Mouse (Mus musculus) brain, embryonic 18.5 days (tissue): Measurements from ENCODE around the gene Dars.

Experiments
- DNase-seq: peaks from one replicate; pipeline ENCODE4 v3.0.0-alpha.2; 2012; ENCODE audit warnings: low read depth, low spot score

Gene Dars

DNA sequence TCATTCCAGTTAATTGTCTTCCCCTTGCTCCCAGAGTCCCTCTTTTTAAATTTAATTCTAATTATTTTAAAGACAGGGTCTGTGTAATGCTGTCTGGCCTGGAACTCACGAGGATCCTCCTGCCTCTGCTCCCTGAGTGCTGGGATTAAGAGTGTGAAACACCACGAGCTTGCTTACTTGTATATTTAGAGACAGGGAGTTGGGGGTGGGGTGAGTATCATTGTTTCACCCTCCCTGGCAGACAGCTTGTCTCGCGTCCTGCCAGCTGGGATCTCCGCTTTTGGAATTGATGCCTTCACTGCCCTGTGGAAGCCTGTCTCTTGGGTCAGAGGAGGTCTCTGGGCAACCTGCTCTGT, 343 bp upstream of the Dars start:
- no peak for DNase-seq

DNA sequence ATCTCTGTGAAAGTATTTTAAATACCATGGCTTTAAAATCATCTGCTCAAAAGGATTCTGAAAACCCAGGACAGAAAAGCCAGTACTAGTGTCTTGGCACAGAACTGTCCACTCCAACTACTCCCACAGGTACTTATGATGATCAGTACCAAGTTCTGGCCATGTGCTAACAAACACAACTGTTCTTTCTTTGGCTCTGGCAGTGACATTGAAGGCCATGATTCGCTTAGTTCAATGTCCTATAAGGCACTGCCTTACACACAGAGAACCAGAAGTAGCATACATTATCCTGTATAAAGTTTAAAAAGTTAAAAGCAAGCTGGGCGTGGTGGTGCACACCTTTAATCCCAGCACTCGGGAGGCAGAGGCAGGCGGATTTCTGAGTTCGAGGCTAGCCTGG, 6.0 kb downstream of the Dars start:
- DNase-seq: no peak

DNA sequence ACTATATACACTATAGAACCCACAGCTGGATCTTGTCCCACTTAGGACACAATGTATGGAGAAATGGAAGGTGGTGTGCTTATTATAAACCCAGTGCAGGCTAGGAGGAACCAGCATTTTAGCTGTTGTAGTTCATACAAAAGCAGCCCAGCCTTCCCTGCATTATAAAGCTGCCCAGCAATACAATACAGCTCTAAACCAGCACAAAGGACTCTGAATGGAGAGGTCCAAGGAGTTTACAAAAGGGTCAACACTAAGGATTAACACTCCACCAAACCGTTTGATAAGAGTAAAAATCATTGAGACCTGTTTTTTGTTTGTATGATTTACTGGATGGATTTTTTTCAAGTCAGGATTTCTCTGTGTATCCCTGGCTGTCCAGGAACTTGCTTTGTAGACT, 10.3 kb downstream of the Dars start:
- DNase-seq: no peak

DNA sequence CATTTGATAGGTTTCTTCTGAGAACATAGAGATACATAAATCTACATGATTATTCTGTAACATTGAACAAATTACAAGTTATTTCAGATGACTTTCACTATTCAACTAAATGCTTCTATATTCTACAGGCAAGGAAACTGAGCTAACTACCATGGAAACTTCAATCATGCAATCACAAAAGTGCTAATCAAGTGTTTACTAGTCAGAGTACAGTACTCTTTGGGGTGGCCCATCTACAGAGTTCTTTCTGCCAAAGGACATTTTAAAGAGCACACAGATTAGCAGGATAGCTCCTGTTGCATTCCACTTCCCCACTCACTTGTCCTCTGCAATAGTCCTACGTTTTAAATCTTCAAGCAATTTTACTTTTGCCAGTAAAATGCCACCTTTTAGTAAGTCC, 11.5 kb downstream of the Dars start:
- no peak for DNase-seq

DNA sequence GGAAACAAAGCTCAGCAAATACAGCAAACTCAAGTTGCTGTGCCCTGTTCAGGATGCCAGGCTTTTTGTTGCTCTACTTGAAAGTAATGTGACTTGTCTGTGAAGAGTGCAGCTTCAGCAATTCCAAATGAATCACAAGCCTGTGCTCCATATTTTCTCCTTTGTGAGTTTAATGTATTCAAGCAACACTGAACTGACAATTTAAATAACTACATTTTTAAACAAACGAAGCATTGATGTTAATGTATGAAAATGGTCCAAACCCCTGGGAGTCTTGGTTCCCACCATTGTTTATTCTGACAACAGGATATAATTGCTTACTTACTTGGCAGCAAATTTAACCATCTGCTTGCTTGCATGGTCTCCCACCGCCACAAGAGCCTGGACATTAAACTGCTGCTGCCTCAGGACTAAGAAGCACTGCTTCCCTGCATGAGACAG, 12.1 kb downstream of the Dars start:
- DNase-seq: peak; percentile 63

DNA sequence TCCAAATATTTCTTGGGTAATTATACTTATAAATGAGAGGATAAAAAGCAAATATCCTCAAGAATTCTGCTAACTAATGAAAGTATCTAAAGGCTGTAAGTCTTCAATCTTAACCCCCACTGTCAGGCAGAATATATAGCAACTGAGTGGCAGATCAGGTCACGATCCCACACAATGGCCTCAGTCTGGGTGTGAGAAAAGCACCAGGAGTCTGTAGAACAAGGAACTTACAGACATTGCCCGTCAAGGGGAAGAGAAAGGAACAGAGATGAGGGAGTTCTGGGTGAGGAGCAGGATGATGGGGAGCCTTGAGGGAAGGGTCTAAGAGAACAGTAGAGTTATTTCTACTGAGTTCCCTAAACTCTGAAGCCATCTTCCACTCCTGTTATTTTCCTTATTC, 16.2 kb downstream of the Dars start:
- no peak for DNase-seq

DNA sequence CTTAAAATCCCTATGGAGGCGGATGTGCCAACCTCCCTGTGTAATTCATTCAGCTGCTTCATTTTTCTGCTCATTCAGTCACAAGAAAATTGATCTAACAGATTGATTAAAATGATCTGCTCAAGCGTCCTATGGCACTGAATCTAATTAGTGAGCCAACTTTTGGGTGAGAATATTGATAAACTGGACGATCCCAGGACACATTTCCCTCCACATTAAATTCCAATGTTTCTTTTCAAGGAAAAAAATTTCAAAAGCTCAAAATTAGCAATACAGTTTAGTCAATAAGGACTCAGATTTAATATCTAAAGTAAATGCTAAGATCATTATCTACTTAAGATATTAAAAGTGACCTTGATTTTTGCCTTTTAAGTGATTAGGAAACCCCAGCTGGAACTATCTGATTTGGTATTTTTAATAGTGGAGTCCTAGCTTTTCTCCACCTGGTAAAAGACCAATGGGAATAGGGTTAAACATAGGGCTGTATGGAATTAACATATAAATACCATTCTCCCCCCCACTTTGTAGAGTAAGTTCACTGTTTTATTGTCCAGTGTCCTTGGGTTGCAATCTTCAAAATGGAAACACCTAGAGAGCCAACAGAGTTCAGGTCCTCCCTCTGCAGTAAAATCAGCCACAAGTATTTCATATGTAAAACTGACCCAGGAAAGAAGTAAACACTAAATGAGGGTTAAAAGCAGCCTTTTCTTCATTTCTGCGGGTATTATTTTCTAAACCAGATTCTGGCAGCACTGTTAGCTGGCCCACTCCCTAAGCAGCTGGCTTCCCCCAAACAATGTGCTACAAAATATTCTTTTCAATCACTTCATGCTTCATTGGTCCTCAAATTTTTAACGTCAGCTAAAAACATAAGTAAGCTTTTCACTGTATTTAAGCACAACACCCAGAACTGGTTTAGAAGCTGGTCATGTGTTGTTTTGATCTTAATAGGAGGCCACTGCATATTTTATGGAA, 16.9 kb downstream of the Dars start:
- DNase-seq: no peak

DNA sequence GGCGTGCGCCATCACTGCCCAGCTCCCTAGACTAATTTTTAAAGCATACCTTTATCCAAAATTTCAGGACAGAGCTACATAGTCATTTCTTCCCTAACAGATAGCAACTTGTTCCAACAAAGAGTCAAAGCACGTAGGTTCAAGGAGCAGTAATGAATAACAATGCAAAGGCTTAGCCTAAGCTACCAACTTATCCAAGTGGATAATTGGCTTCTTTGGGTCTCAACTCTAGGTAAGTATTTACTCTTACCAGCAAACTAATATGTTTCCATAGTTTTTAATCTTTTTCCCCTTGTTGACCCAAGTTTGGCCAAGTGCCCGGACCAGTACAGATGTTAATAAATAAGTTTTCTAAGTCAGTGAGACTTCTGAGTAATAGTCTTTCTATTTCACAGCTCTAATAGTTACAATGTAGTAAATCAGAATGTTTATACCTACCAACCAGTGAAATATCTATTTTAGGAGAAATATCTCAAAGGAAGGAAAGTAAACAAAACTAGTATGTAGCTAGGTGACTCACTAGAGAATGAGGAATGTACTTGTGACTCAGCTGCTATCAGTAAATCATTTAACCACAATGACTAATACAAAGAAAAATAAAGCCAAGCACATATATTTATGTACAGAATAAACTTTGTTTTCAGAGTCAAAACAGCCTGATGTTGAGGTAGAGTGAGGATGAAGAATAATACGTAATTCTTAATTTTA, 18.3 kb downstream of the Dars start:
- DNase-seq: no peak

DNA sequence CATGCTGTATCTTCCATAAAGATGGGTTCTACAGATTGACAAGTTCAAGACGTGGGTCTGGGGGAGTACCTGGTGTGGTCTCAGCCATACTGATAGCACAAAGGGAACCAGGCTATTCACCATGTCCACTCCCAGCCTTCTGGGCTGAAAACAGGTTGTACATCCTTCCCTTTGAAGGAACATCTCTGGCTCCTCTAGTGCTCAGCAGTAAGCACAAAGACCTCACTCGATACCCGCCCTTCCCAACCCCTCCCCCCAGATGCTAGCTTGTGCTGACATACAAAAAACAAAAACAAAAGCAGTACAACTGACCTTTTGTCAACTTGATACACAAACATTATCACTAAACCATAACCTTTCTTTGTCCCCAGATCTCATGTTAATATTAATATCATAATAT, 22.5 kb downstream of the Dars start:
- no peak for DNase-seq

DNA sequence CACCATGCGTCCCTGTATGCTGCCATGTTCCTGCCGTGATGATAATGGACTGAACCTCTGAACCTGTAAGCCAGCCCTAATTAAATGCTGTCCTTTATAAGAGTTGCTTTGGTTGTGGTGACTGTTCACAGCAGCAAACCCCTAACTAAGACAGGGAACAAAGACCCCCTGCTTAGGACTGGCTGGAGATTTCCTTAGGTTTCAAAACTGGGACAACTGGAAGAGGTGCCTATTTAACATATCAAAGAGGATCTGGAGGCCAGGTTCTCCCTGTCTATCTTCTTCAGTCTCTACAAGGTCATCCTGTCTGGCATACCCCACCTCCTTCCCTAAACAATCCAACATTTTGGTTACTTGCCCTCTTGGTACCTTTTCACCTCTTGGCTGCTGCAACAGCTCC, 24.8 kb downstream of the Dars start:
- DNase-seq: no peak

DNA sequence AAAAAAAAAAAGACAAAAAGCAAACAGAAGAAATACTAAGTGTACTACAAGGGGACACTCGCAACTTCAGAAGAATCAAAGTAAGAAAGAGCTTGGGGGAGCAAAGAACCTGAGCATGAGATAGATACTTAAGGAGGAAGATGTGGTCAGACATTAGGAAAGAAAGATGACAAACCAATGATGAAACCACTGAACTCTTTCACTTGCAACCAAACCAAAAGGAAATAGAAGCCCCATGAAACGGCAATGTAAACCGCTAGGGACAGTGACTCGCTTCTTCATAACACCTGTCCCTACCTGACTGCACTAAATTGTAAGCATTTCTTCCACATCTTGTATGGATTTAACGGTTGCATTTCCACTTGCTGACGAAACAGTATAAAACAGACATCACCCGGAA, 30.7 kb downstream of the Dars start:
- DNase-seq: no peak

DNA sequence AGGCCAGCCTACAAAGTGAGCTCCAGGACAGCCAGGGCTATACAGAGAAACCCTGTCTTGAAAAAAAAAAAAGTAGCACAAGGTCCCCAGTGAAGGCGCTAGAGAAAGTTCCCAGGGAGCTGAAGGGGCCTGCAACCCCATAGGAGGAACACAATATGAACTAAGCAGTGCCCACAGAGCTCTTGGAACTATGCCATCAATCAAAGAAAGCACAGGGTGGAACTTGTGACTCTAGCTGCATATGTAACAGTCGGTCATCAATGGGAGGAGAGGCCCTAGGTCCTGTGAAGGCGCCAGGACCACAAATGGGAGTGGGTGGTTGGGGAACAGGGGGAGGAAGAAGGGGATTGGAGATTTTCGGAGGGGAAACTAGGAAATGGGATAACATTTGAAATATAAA, 40.3 kb downstream of the Dars start:
- DNase-seq: no peak

DNA sequence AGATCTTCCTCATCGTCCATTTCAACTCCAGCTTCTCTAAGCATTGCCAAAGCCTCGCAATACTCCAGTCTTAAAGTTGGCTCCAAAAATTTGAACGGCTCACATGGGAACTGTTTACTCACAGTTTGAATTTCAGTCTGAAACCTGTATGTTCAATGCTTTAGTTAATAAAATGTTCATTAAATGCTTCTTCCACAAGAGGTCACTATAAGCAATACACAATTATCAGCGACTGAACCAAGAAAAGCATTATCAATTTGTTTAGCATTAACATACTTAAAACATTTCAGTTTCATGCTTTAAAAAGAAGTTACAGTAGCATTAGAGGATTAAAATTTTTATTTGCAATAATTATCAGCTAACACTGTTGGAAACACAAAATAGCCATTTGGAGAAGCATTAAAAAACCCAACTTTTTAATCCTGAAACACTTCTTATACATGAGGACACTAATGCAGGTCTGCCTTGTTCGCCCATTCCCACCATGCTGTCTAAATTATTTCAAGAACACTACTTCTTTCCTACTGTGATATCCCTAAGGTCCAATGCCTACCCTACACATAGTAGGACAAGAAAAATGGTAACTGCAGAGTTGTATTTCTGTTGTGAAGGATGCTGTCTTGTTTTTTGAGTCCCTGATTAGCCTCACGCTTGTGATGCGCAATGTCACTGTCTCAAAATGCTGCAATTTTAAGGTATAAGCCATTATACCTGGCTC, 44.9 kb downstream of the Dars start:
- no peak for DNase-seq

DNA sequence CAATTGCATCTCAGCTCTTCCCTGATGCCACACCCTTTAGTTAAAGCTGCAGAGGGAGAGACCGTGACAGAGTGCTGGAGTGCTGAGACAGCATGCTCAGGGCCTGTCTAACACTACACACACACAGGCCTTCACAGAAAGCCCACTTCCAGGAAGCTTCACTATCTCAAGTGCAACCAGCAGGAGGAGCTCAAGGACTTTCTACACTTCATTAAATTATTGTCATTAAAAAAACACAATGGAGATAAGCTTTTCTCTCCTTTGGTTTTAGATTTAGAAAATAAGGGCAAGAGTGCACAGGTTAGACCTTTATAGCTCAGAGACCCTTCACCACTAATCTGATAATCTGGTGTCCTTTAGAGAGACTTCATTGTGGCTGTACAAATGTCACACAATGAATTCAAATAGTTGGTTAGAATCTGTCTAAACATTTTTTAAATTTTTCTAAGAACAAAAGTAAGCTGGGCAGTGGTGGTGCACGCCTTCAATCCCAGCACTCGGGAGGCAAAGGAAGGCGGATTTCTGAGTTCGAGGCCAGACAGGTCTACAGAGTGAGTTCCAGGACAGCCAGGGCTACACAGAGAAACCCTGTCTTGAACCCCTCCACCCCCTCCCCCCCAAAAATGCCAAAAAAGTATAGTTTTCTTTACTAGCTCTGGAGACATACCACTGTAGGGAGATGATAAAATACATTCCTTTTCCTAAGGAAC, 48.3 kb downstream of the Dars start:
- DNase-seq: no peak

DNA sequence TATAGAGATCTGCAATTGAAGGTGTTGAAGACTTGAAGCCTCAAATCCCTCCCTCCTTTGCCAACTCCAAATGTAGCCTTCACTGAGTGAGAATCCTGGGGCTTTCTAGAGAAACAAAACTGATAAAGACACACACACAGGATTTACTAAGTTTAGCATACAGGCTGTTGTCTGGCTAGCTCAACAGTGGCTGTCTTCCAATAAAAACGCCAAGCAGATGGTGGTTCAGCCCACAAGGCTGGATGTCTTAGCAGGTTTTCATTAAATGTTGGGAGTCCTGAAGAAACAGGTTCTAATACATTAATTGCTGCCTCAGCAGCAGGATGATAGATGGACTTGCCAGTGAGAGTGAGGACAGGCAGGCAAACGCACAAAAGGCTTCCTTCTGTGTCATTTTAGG, 56.6 kb downstream of the Dars start:
- DNase-seq: no peak

DNA sequence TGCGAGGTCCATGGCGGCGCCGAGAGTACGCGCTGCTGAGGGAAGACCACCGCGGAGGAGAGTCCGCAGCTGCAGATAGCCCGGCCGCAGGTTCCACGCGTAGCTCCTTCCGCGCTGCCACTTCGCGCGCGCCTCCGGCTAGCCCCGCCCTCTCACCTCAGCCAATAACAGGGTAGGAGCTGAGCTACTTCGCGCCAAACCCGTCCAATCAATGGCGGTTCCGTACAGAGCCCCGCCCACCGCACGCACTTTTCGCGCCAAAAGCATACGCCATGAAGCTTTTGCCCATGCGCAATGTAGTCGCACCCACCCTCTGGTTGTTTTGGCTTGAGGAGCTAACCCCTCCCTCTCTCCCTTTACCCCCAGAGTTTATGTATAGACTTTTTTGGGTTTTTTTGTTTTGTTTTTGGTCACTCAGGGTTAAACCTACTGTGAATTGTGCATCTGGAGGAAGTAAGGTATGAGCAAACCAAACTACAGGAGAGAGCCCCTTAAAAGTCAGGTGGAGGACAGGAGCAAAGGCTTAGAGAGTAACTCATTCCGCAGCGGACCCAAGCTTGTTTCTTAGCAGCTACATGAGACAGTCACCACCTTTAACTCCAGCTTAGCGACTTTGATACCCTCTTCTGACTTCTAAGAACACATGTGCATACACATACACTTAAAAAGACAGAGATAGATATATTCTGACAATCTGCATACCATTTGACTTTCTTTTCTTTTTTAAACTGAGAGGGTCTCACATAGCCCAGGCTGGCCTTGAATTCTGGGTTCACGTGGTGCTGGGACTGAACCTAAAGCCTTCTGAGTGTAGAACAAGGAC, 57.4 kb downstream of the Dars start, which contains the start of gene Mcm6:
Mcm6 (minus strand) TSS at position 111 of the 823 bp plus-strand sequence.
- peak; percentile 84 for DNase-seq

DNA sequence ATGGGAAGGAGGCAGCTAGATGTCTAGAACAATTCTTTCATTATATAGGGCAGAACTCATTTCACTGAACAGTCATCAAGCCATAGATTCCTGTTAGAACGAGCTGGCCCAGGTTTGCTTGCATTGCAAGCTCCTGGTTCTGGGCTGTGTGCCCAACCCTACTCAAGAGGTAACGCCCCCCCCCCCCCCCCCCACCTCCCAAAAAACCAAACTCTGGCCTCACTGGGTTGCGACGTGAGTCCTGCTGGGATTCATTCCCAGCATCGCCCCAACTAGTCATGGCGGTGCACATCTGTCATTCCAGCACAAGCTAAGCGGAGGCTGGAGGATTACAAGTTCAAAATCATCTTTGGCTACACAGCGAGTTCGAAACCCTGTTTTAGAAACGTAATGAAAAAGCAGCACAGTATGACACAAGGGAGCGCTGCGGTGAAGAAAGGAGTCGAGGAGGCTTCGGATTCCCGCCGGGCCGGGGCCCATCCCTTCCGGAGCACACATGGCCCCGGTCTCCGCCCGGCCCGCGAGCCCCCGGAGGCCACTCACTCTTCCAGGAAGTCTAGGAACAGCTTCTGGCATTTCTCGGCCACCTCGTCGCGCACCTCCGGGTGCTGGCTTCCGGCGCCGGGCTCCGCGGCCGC, 58.1 kb downstream of the Dars start:
- no peak for DNase-seq

DNA sequence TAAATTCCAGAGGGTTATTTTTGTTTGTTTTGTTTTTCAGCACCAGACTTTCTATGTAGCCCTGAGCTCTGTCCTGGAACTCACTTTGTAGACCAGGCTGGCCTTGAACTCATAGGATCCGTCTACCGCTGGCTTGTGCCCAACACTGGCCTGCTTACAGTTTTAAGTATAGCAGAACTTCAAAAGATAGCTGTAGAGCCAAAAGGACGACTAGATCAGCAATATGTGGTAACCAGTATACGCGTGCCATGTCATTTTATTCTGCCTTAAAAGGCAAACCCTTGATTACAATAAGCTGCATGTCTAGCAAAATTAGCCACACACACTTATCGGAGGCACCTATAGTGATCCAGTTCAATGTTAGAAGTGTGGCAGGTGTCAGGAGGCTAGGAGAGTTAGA, 58.9 kb downstream of the Dars start:
- DNase-seq: no peak

DNA sequence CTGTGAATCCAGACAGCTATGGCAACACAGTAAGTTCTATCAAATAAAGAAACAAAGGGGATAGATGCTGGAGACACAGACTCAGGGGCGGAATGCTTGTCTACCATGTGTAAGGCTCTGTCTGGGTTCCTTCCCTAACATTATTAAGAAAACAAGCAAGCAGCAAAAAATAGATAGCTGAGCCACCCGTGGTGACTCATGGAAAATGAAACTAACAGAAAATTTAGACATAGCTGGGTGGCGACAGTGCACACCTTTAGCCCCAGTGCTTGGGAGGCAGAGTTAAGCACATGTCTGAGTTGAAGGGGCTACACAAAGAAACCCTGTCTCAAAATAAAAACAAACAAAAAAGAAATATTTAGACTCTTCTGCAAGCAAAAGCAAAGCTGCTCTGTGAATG, 59.7 kb downstream of the Dars start:
- no peak for DNase-seq

DNA sequence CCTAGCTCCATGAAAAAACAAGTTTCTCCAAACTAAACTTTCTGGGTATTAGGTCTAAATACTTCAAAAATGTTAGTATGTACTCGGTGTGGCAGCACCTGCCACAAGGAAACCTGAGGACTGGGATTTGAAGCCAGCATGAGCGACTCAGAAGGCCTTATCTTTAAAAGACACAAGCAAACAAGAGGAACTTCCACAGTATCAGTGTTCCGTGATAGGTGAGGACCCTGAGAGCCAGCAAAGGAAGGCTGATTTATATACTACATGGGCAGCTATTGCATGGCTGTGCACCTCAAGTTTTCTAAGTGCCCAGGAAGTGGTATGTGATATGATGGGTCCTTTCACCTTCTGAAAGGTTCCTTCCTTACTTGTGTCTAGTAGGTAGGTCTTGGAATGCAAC, 64.1 kb downstream of the Dars start:
- no peak for DNase-seq
